In the genomic region with DNA sequence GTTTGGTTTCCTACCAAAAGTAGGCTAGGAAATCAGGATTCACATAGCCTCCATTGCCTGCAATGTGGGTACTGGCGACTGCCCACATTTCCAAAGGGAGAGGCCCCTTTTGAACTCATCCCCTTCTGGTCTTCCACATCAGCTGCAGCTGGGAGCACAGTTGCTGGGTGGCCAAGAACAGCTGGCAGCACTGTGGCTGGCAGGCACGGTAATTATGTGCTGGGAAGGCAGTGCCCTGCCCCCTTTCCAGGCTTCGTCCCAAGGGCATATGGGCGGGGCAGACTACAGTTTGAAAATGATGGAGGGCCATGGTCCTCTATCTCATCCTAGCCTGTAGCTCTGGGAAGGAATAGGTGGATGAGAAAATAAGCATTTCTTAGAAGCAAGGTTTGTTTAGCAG, we compare ENCODE assay signal across 9 mouse cellular contexts. TPM values are rescaled to one million over a fixed set of nuclear protein-coding genes. Genes with fewer than 3 reads are reported as not detected.
DNase-seq lines count a peak whose midpoint lies in the region; ATAC-seq lines count a peak whose summit lies in the region.
"Had no signal": no experiment of that assay in that cellular context is flagged by ENCODE, and none has a peak within 500 bp of the region (broad histone marks: within the 10 kb centered on the region; RNA-seq: fewer than 3 reads in every experiment).

No protein-coding gene starts in this region.

- H3K27ac ChIP-seq in heart, embryonic 10.5 days = no peak overlapping the region
- H3K27ac ChIP-seq in neural tube, embryonic 11.5 days (ENCODE audit: low read depth, low read length) = no peak overlapping the region
- H3K27ac ChIP-seq in neural tube, embryonic 15.5 days (replicated peaks) = no peak overlapping the region
- H3K27ac ChIP-seq in embryonic facial prominence, embryonic 15.5 days (replicated peaks) = no peak overlapping the region
- no peak overlapping the region for H3K27ac ChIP-seq in midbrain, embryonic 16.5 days (ENCODE audit: low read length)
- H3K27ac ChIP-seq: midbrain, embryonic 12.5 days had no signal

- no peak overlapping the region for H3K4me2 ChIP-seq in neural tube, embryonic 11.5 days (ENCODE audit: low read depth)
- no peak overlapping the region for H3K4me2 ChIP-seq in neural tube, embryonic 15.5 days
- no peak overlapping the region for H3K4me2 ChIP-seq in embryonic facial prominence, embryonic 15.5 days (replicated peaks)
- no peak overlapping the region for H3K4me2 ChIP-seq in midbrain, embryonic 16.5 days (ENCODE audit: low read length)
- H3K4me2 ChIP-seq: midbrain, embryonic 12.5 days had no signal

- 41% methylated on average over 4 of the region's 4 CpGs for WGBS in heart, embryonic 10.5 days
- 31% methylated on average over 4 of the region's 4 CpGs for whole genome bisulfite sequencing in neural tube, embryonic 11.5 days
- WGBS in neural tube, embryonic 15.5 days = 29% methylated on average over 4 of the region's 4 CpGs
- WGBS in embryonic facial prominence, embryonic 15.5 days = 16% methylated on average over 4 of the region's 4 CpGs
- 43% methylated on average over 4 of the region's 4 CpGs for WGBS in midbrain, embryonic 16.5 days

- peaks cover 12% of the 10 kb centered on the region for H3K4me1 ChIP-seq in heart, embryonic 10.5 days
- H3K4me1 ChIP-seq in neural tube, embryonic 11.5 days (ENCODE audit: control insufficient read depth, insufficient read depth, low read length) = peaks cover 4% of the 10 kb centered on the region; the same call in 1 of the 2 replicates
- peaks cover 9% of the 10 kb centered on the region for H3K4me1 ChIP-seq in neural tube, embryonic 15.5 days
- H3K4me1 ChIP-seq in embryonic facial prominence, embryonic 15.5 days = peaks cover 23% of the 10 kb centered on the region
- no peaks in the 10 kb centered on the region for H3K4me1 ChIP-seq in midbrain, embryonic 16.5 days (ENCODE audit: control insufficient read depth, insufficient read depth, low read length)

- no peak overlapping the region; the same call in 1 of the 2 replicates for H3K9ac ChIP-seq in neural tube, embryonic 11.5 days (ENCODE audit: low read length)
- no peak overlapping the region for H3K9ac ChIP-seq in neural tube, embryonic 15.5 days (replicated peaks)
- no peak overlapping the region for H3K9ac ChIP-seq in embryonic facial prominence, embryonic 15.5 days
- no peak overlapping the region for H3K9ac ChIP-seq in midbrain, embryonic 16.5 days (ENCODE audit: low read depth, low read length)
- H3K9ac ChIP-seq: midbrain, embryonic 12.5 days had no signal

- no peaks in the 10 kb centered on the region for H3K36me3 ChIP-seq in heart, embryonic 10.5 days
- no peaks in the 10 kb centered on the region for H3K36me3 ChIP-seq in neural tube, embryonic 11.5 days (ENCODE audit: control insufficient read depth, insufficient read depth, low read length)
- H3K36me3 ChIP-seq in neural tube, embryonic 15.5 days = no peaks in the 10 kb centered on the region
- no peaks in the 10 kb centered on the region for H3K36me3 ChIP-seq in embryonic facial prominence, embryonic 15.5 days
- no peaks in the 10 kb centered on the region for H3K36me3 ChIP-seq in midbrain, embryonic 16.5 days (ENCODE audit: control insufficient read depth, insufficient read depth, low read length)
- H3K36me3 ChIP-seq: midbrain, embryonic 12.5 days had no signal

- peak; percentile 91 for DNase-seq in heart, adult 11 months
- no peak for DNase-seq in heart, embryonic 10.5 days (ENCODE audit: low spot score)
- DNase-seq in neural tube, embryonic 11.5 days (ENCODE audit: low spot score) = peak; percentile 29
- peak; percentile 29 to 76 for DNase-seq in lung, postnatal 4 days
- no peak for DNase-seq in urinary bladder, postnatal 25 days (ENCODE audit: low spot score)

- no peaks in the 10 kb centered on the region for H3K27me3 ChIP-seq in heart, embryonic 10.5 days (ENCODE audit: insufficient read depth, poor library complexity, severe bottlenecking)
- H3K27me3 ChIP-seq in neural tube, embryonic 11.5 days (ENCODE audit: control insufficient read depth, insufficient read depth, low read length) = no peaks in the 10 kb centered on the region
- H3K27me3 ChIP-seq in neural tube, embryonic 15.5 days (replicated peaks) = no peaks in the 10 kb centered on the region
- no peaks in the 10 kb centered on the region for H3K27me3 ChIP-seq in embryonic facial prominence, embryonic 15.5 days
- H3K27me3 ChIP-seq in midbrain, embryonic 16.5 days (ENCODE audit: control insufficient read depth, insufficient read depth, low read depth, low read length) = no peaks in the 10 kb centered on the region
- H3K27me3 ChIP-seq: midbrain, embryonic 12.5 days had no signal

- H3K9me3 ChIP-seq in heart, embryonic 10.5 days = no peaks in the 10 kb centered on the region
- H3K9me3 ChIP-seq in neural tube, embryonic 11.5 days (ENCODE audit: control insufficient read depth, low read length) = no peaks in the 10 kb centered on the region
- no peaks in the 10 kb centered on the region for H3K9me3 ChIP-seq in neural tube, embryonic 15.5 days (replicated peaks)
- no peaks in the 10 kb centered on the region for H3K9me3 ChIP-seq in embryonic facial prominence, embryonic 15.5 days (replicated peaks)
- H3K9me3 ChIP-seq in midbrain, embryonic 16.5 days (replicated peaks; ENCODE audit: control insufficient read depth, low read length, poor library complexity, severe bottlenecking) = no peaks in the 10 kb centered on the region
- H3K9me3 ChIP-seq: midbrain, embryonic 12.5 days had no signal

- ATAC-seq in neural tube, embryonic 11.5 days (ENCODE audit: insufficient read depth, low FRiP score, low TSS enrichment) = no peak
- ATAC-seq in neural tube, embryonic 15.5 days (ENCODE audit: low FRiP score) = no peak
- peak; percentile 75; the same call in 1 of the 2 replicates for ATAC-seq in embryonic facial prominence, embryonic 15.5 days (ENCODE audit: insufficient number of reproducible peaks, low FRiP score, low TSS enrichment, low read depth)
- ATAC-seq in midbrain, embryonic 16.5 days = no peak

- H3K4me3 ChIP-seq in heart, embryonic 10.5 days = no peak overlapping the region
- H3K4me3 ChIP-seq in neural tube, embryonic 11.5 days (ENCODE audit: low read depth, low read length) = no peak overlapping the region
- no peak overlapping the region for H3K4me3 ChIP-seq in neural tube, embryonic 15.5 days (replicated peaks)
- no peak overlapping the region for H3K4me3 ChIP-seq in embryonic facial prominence, embryonic 15.5 days (replicated peaks)
- H3K4me3 ChIP-seq in midbrain, embryonic 16.5 days (ENCODE audit: low read depth, low read length) = no peak overlapping the region
- H3K4me3 ChIP-seq: midbrain, embryonic 12.5 days had no signal

RNA-seq across cellular contexts. Expression of a gene that starts 14.9 kb away (rescaled TPM):
- 1.9 and 2.3 TPM in 2 replicates for polyA plus RNA-seq in heart, embryonic 10.5 days (2016; fragmentation: Nextera tagmentation; extraction: Ambion mirVana)
- 3.1 and 3.6 TPM in 2 replicates for polyA plus RNA-seq in neural tube, embryonic 11.5 days (2014; fragmentation: Nextera tagmentation; extraction: Ambion mirVana)
- 2.5 TPM in 2 replicates for polyA plus RNA-seq in neural tube, embryonic 15.5 days (2015; fragmentation: Nextera tagmentation; extraction: Ambion mirVana)
- 6.4 and 7.3 TPM in 2 replicates for polyA plus RNA-seq in embryonic facial prominence, embryonic 15.5 days (2015; fragmentation: Nextera tagmentation; extraction: Ambion mirVana)
- polyA plus RNA-seq in midbrain, embryonic 16.5 days (2015; fragmentation: Nextera tagmentation; extraction: Ambion mirVana) = 1.6 and 2.3 TPM in 2 replicates

Comparison
In these comparisons a context has a peak if more than half of its experiments do, and no peak if none do; other contexts are left out.
1. DNase-seq: peak in heart, adult 11 months (single experiment), neural tube, embryonic 11.5 days (single experiment) and lung, postnatal 4 days (2 of 2); none in heart, embryonic 10.5 days (single experiment) and urinary bladder, postnatal 25 days (single experiment).